Mouse (Mus musculus) CH12.LX (cell line): ENCODE results near the gene Lhfp. TPM values are rescaled to one million over a fixed set of nuclear protein-coding genes. Genes with fewer than 3 reads are reported as not detected.

Experiments used
- DNase-seq: peaks from one replicate; pipeline ENCODE4 v3.0.0-alpha.2; 2013; ENCODE audit errors: extremely low read depth
- H3K27ac ChIP-seq: 2 replicates; pipeline ENCODE4 v1.5.1; 2012; ENCODE audit warnings: low read depth, mild to moderate bottlenecking, control low read depth, moderate library complexity; ENCODE audit not compliant: insufficient read depth
- H3K27me3 ChIP-seq: replicated peaks from 2 replicates; pipeline ENCODE3; 2012; ENCODE audit warnings: inconsistent platforms
- H3K36me3 ChIP-seq, 2 experiments: replicated peaks in 1 of 2; 2 replicates each; pipeline versions ENCODE3 to v1.6.1; 2012; ENCODE audit warnings: inconsistent platforms in 1 of 2, low read length in 1 of 2, mild to moderate bottlenecking in 1 of 2, mixed read lengths in 1 of 2, moderate library complexity in 1 of 2; ENCODE audit not compliant: control insufficient read depth in 1 of 2, insufficient read depth in 1 of 2
- H3K4me1 ChIP-seq, 2 experiments: 2 replicates each; pipeline ENCODE4 v1.6.1; 2012; ENCODE audit warnings: inconsistent platforms in 1 of 2, moderate library complexity in 1 of 2; ENCODE audit not compliant: insufficient read depth in 2 of 2, control insufficient read depth in 1 of 2
- H3K4me2 ChIP-seq: 2 replicates; pipeline ENCODE4 v1.6.1; 2012; ENCODE audit warnings: low read depth, mild to moderate bottlenecking, control low read depth; ENCODE audit not compliant: poor library complexity, insufficient read depth, severe bottlenecking
- H3K4me3 ChIP-seq, 3 experiments: fragments of 150-350 bp in 1 of 3; sonication (generic) in 1 of 3; replicated peaks in 1 of 3; 2 replicates each; pipeline versions ENCODE3 to v1.5.1; 2011 to 2012; ENCODE audit warnings: low read depth in 2 of 3, low read length in 2 of 3, mild to moderate bottlenecking in 2 of 3, moderate library complexity in 2 of 3, control low read depth in 1 of 3, improper control_type of control experiment in 1 of 3, inconsistent platforms in 1 of 3, mixed read lengths in 1 of 3; ENCODE audit not compliant: poor library complexity in 1 of 3
- H3K79me2 ChIP-seq: replicated peaks from 2 replicates; pipeline ENCODE4 v1.6.1; 2012; ENCODE audit warnings: mild to moderate bottlenecking, moderate library complexity; ENCODE audit not compliant: control insufficient read depth, poor library complexity, insufficient read depth, severe bottlenecking; ENCODE audit errors: extremely low read depth
- H3K9ac ChIP-seq: 2 replicates; pipeline ENCODE4 v1.6.1; 2012; ENCODE audit warnings: low read depth, mild to moderate bottlenecking, control low read depth, moderate library complexity; ENCODE audit not compliant: insufficient read depth
- H3K9me3 ChIP-seq: replicated peaks from 2 replicates; pipeline ENCODE3; 2012; ENCODE audit warnings: low read length, inconsistent platforms, mixed read lengths
- BHLHE40 ChIP-seq: IDR thresholded peaks from 2 replicates; pipeline ENCODE4 v1.6.1; 2011; ENCODE audit warnings: mild to moderate bottlenecking, low read depth, low read length, improper control_type of control experiment
- CHD2 ChIP-seq: IDR thresholded peaks from 2 replicates; pipeline ENCODE4 v1.6.1; 2011; ENCODE audit warnings: low read length, improper control_type of control experiment
- CTCF ChIP-seq, 2 experiments: IDR thresholded peaks in 1 of 2; conservative IDR thresholded peaks in 1 of 2; 2 replicates each; pipeline ENCODE4 v1.5.1; 2011 to 2012; ENCODE audit warnings: low read depth in 2 of 2, low read length in 2 of 2, improper control_type of control experiment in 1 of 2, inconsistent platforms in 1 of 2, mild to moderate bottlenecking in 1 of 2, moderate library complexity in 1 of 2
- E2F4 ChIP-seq: IDR thresholded peaks from 2 replicates; pipeline ENCODE4 v1.6.1; 2011; ENCODE audit warnings: low read depth, low read length, improper control_type of control experiment; ENCODE audit not compliant: insufficient replicate concordance
- ELF1 ChIP-seq: IDR thresholded peaks from 2 replicates; pipeline ENCODE4 v1.6.1; 2014; ENCODE audit warnings: low read depth, mild to moderate bottlenecking, inconsistent platforms, low read length, improper control_type of control experiment
- EP300 ChIP-seq: IDR thresholded peaks from 2 replicates; pipeline ENCODE4 v1.6.1; 2011; ENCODE audit warnings: low read length, improper control_type of control experiment
- GABPA ChIP-seq: IDR thresholded peaks from 2 replicates; pipeline ENCODE4 v1.6.1; 2012; ENCODE audit warnings: low read depth, low read length, improper control_type of control experiment, inconsistent platforms; ENCODE audit not compliant: insufficient replicate concordance
- IRF4 ChIP-seq: IDR thresholded peaks from 2 replicates; pipeline ENCODE4 v1.6.1; 2014; ENCODE audit warnings: low read depth, mild to moderate bottlenecking, inconsistent platforms, low read length, improper control_type of control experiment
- JUND ChIP-seq: conservative IDR thresholded peaks from 2 replicates; pipeline ENCODE4 v1.6.1; 2011; ENCODE audit warnings: low read depth, low read length, improper control_type of control experiment
- KAT2A ChIP-seq: IDR thresholded peaks from 2 replicates; pipeline ENCODE4 v1.6.1; 2012; ENCODE audit warnings: low read length, improper control_type of control experiment, inconsistent platforms; ENCODE audit not compliant: insufficient replicate concordance
- MAFK ChIP-seq: IDR thresholded peaks from 2 replicates; pipeline ENCODE4 v1.6.1; 2011; ENCODE audit warnings: low read length, improper control_type of control experiment; ENCODE audit not compliant: insufficient replicate concordance
- MAZ ChIP-seq: IDR thresholded peaks from 2 replicates; pipeline ENCODE4 v1.6.1; 2012; ENCODE audit warnings: low read depth, mild to moderate bottlenecking, inconsistent platforms, low read length, improper control_type of control experiment, moderate library complexity
- MEF2A ChIP-seq: IDR thresholded peaks from 2 replicates; pipeline ENCODE4 v1.6.1; 2014; ENCODE audit warnings: low read depth, mild to moderate bottlenecking, inconsistent platforms, low read length, improper control_type of control experiment, borderline replicate concordance
- MXI1 ChIP-seq: IDR thresholded peaks from 2 replicates; pipeline ENCODE4 v1.6.1; 2011; ENCODE audit warnings: mild to moderate bottlenecking, low read depth, low read length, improper control_type of control experiment
- NELFE ChIP-seq: IDR thresholded peaks from 2 replicates; pipeline ENCODE4 v1.6.1; 2011; ENCODE audit warnings: low read depth, low read length, improper control_type of control experiment
- NRF1 ChIP-seq: IDR thresholded peaks from 2 replicates; pipeline ENCODE4 v1.6.1; 2014; ENCODE audit warnings: low read depth, mild to moderate bottlenecking, inconsistent platforms, low read length, improper control_type of control experiment, moderate library complexity
- POLR2AphosphoS2 ChIP-seq: IDR thresholded peaks from 2 replicates; pipeline ENCODE4 v1.6.1; 2011; ENCODE audit warnings: low read depth, low read length, improper control_type of control experiment
- RAD21 ChIP-seq: IDR thresholded peaks from 2 replicates; pipeline ENCODE4 v1.6.1; 2011; ENCODE audit warnings: low read depth, mild to moderate bottlenecking, low read length, improper control_type of control experiment, moderate library complexity
- RCOR1 ChIP-seq: conservative IDR thresholded peaks from 2 replicates; pipeline ENCODE4 v1.6.1; 2012; ENCODE audit warnings: low read depth, mild to moderate bottlenecking, inconsistent platforms, low read length, improper control_type of control experiment
- SIN3A ChIP-seq: IDR thresholded peaks from 2 replicates; pipeline ENCODE4 v1.6.1; 2012; ENCODE audit warnings: low read length, improper control_type of control experiment, inconsistent platforms
- SMC3 ChIP-seq: IDR thresholded peaks from 2 replicates; pipeline ENCODE4 v1.6.1; 2011; ENCODE audit warnings: low read depth, low read length, improper control_type of control experiment
- TBP ChIP-seq: conservative IDR thresholded peaks from 2 replicates; pipeline ENCODE4 v1.6.1; 2011; ENCODE audit warnings: low read depth, low read length, improper control_type of control experiment
- USF1 ChIP-seq: IDR thresholded peaks from 2 replicates; pipeline ENCODE4 v1.6.1; 2014; ENCODE audit warnings: low read depth, mild to moderate bottlenecking, inconsistent platforms, low read length, improper control_type of control experiment
- ZC3H11A ChIP-seq: IDR thresholded peaks from 2 replicates; pipeline ENCODE4 v1.6.1; 2012; ENCODE audit warnings: low read depth, mild to moderate bottlenecking, inconsistent platforms, low read length, improper control_type of control experiment
- ZKSCAN1 ChIP-seq: IDR thresholded peaks from 2 replicates; pipeline ENCODE4 v1.6.1; 2012; ENCODE audit warnings: low read depth, inconsistent platforms, low read length, improper control_type of control experiment, borderline replicate concordance
- ZNF384 ChIP-seq: IDR thresholded peaks from 2 replicates; pipeline ENCODE4 v1.6.1; 2012; ENCODE audit warnings: low read depth, low read length, improper control_type of control experiment, inconsistent platforms
- dilution Hi-C: fragments of 300-500 bp; cut with MboI; formaldehyde crosslinking; loops from 2 replicates; pipeline ENCODE4 v1.14.3; 2020; ENCODE audit warnings: low sequenced_read_pairs; ENCODE audit not compliant: extremely low pct_unique_long_range_greater_than_20kb, extremely low pct_ligation_motif_present
- in situ Hi-C: fragments of 300-500 bp; cut with MboI; formaldehyde crosslinking; loops from 3 replicates; pipeline ENCODE4 v1.14.3; 2019; ENCODE audit warnings: low sequenced_read_pairs, low pct_ligation_motif_present, low pct_unique_long_range_greater_than_20kb, mixed read lengths
- polyA plus RNA-seq: library from polyadenylated mRNA; unstranded; fragments of >175 nt; gene quantifications from 2 replicates; pipeline ENCODE4 v1.2.1, GENCODE M21; 2012; ENCODE audit warnings: low read depth; ENCODE audit not compliant: insufficient read length
- total RNA-seq, 2 experiments: library from RNA; depleted of rRNA; stranded (reverse); fragments of 300-350 nt in 1 of 2; fragments of >200 nt in 1 of 2; gene quantifications; 2 replicates each; pipeline ENCODE4 v1.2.3; 2012 to 2014

Gene Lhfp
- total and polyA plus RNA-seq, 3 experiments: not detected

- Histone ChIP-seq H3K36me3 (no peaks in the 10 kb centered on the region), H3K4me2 (no peak overlapping the region), H3K9me3 (no peaks in the 10 kb centered on the region), H3K4me3 (no peak overlapping the region), H3K27me3 (no peaks in the 10 kb centered on the region), H3K9ac (no peak overlapping the region), H3K79me2 (no peaks in the 10 kb centered on the region), H3K27ac (no peak overlapping the region), H3K4me1 (no peaks in the 10 kb centered on the region)
- no peak for DNase-seq
- TF ChIP-seq ZKSCAN1: no peak
- TF ChIP-seq NRF1: no peak
- no peak for TF ChIP-seq ZNF384
- no peak for TF ChIP-seq RAD21
- TF ChIP-seq TBP: no peak
- TF ChIP-seq GABPA: no peak
- no peak for TF ChIP-seq EP300
- dilution Hi-C loops: no loop called here
- in situ Hi-C loops: no loop called here
These were observed 154.4 kb downstream of the Lhfp start for GRCm38 (mm10) chr3:53195666-53196107.

DNA sequence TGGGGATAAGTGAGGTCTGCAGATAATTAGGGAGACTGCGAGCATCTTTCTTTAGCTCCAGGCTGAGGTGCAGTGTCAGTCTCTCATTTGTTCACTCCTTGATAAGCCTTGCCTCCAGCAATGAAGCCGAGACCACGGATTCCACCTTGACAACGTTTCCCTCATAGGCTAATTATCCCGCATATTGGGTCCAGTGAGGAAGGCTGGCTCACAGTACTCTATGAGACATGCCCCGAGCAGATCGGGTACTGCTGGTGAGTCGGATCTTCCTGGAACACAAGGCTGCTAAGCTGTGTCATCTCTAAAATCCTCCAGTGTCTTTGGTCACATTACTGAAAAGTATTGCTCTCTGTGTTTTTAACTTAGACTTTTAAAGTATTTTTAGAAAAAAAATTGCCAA is 158.8 kb downstream of the Lhfp start:
- no peaks in the 10 kb centered on the region for H3K27me3 ChIP-seq
- no peaks in the 10 kb centered on the region for H3K36me3 ChIP-seq
- H3K4me2 ChIP-seq: no peak overlapping the region
- H3K79me2 ChIP-seq: no peaks in the 10 kb centered on the region
- in situ Hi-C loops: no loop called here
- H3K9me3 ChIP-seq: no peaks in the 10 kb centered on the region
- TF ChIP-seq POLR2AphosphoS2 (no peak), MAZ (no peak), MXI1 (no peak), NELFE (no peak), EP300 (no peak), E2F4 (no peak), SIN3A (no peak), USF1 (no peak), SMC3 (no peak)
- no peak overlapping the region for H3K27ac ChIP-seq
- dilution Hi-C loops: no loop called here
- DNase-seq: no peak
- no peak overlapping the region for H3K4me3 ChIP-seq
- no peak overlapping the region for H3K9ac ChIP-seq
- H3K4me1 ChIP-seq: 0 out of 4 replicates have a peak, but pooled peaks cover 0 to 3% of the 10 kb centered on the region in 2 experiments

GRCm38 (mm10) chr3:53200853-53201252 is 159.5 kb downstream of the Lhfp start:
- no peaks in the 10 kb centered on the region for H3K27me3 ChIP-seq
- in situ Hi-C loops: no loop called here
- no peak overlapping the region for H3K9ac ChIP-seq
- 0 out of 4 replicates have a peak, but pooled peaks cover 0 to 3% of the 10 kb centered on the region in 2 experiments for H3K4me1 ChIP-seq
- no peak overlapping the region for H3K4me2 ChIP-seq
- H3K36me3 ChIP-seq: no peaks in the 10 kb centered on the region
- H3K79me2 ChIP-seq: no peaks in the 10 kb centered on the region
- dilution Hi-C loops: no loop called here
- no peak overlapping the region for H3K4me3 ChIP-seq
- no peak for DNase-seq
- no peak overlapping the region for H3K27ac ChIP-seq
- no peaks in the 10 kb centered on the region for H3K9me3 ChIP-seq
- TF ChIP-seq RCOR1: no peak
- no peak for TF ChIP-seq MAZ
- no peak for TF ChIP-seq KAT2A
- no peak for TF ChIP-seq CTCF (conservative IDR thresholded peaks at IDR 0.05 in 1 of 2, IDR thresholded peaks at IDR 0.05 in 1 of 2; ENCODE audit: low read depth in 2 of 2, low read length in 2 of 2)
- TF ChIP-seq GABPA: no peak
- TF ChIP-seq ZNF384: no peak
- no peak for TF ChIP-seq MAFK
- no peak for TF ChIP-seq POLR2AphosphoS2
- no peak for TF ChIP-seq BHLHE40
- TF ChIP-seq IRF4: no peak
- TF ChIP-seq CHD2: no peak
- TF ChIP-seq ELF1: no peak
- TF ChIP-seq MEF2A: no peak
- TF ChIP-seq RAD21: no peak
- no peak for TF ChIP-seq JUND
- no peak for TF ChIP-seq SIN3A
- TF ChIP-seq ZKSCAN1: no peak
- TF ChIP-seq ZC3H11A: no peak
